Mouse (Mus musculus) liver, embryonic 14.5 days (tissue): Measurements from ENCODE around the gene Fam229b. TPM values are rescaled to one million over a fixed set of nuclear protein-coding genes. Genes with fewer than 3 reads are reported as not detected.

Source experiments
- ATAC-seq: fragments of 200-750 bp; cut with Nextera tagmentation; 2 replicates; pipeline ENCODE4 v1.8.0; 2017; ENCODE audit warnings: moderate number of reproducible peaks, mild to moderate bottlenecking, moderate library complexity; ENCODE audit not compliant: insufficient read depth
- DNase-seq, 3 experiments: peaks; one replicate each; pipeline ENCODE4 v3.0.0-alpha.2; 2012 to 2013; ENCODE audit warnings: low read depth in 3 of 3, low spot score in 3 of 3
- H3K27ac ChIP-seq: fragments of 300-500 bp; sonication (generic); 2 replicates; pipeline ENCODE4 v1.5.1; 2014; ENCODE audit warnings: moderate library complexity, mild to moderate bottlenecking, control low read depth, inconsistent platforms
- H3K27me3 ChIP-seq: fragments of 300-500 bp; sonication (generic); 2 replicates; pipeline ENCODE4 v1.6.1; 2014; ENCODE audit warnings: mild to moderate bottlenecking, low read length, moderate library complexity; ENCODE audit not compliant: control insufficient read depth, insufficient read depth
- H3K36me3 ChIP-seq: fragments of 300-500 bp; sonication (generic); replicated peaks from 2 replicates; pipeline ENCODE4 v1.6.1; 2014; ENCODE audit warnings: low read depth; ENCODE audit not compliant: control insufficient read depth, insufficient read depth
- H3K4me1 ChIP-seq, 2 experiments: fragments of 200-500 bp in 1 of 2; fragments of 300-500 bp in 1 of 2; sonication (generic) in 1 of 2; replicated peaks; 2 replicates each; pipeline ENCODE4 v1.6.1; 2012 to 2014; ENCODE audit warnings: antibody characterized with exemption in 1 of 2, inconsistent platforms in 1 of 2, low read length in 1 of 2; ENCODE audit not compliant: control insufficient read depth in 2 of 2, insufficient read depth in 2 of 2
- H3K4me2 ChIP-seq: fragments of 300-500 bp; sonication (generic); 2 replicates; pipeline ENCODE4 v1.6.1; 2014; ENCODE audit warnings: low read depth, mild to moderate bottlenecking, control low read depth, moderate library complexity
- H3K4me3 ChIP-seq, 2 experiments: fragments of 200-500 bp in 1 of 2; fragments of 300-500 bp in 1 of 2; sonication (generic) in 1 of 2; 2 replicates each; pipeline ENCODE4 v1.5.1; 2012 to 2014; ENCODE audit warnings: low read depth in 2 of 2, low read length in 2 of 2, mild to moderate bottlenecking in 2 of 2, control low read depth in 1 of 2, inconsistent platforms in 1 of 2, moderate library complexity in 1 of 2; ENCODE audit not compliant: insufficient read depth in 1 of 2
- H3K9ac ChIP-seq: fragments of 300-500 bp; sonication (generic); replicated peaks from 2 replicates; pipeline ENCODE4 v1.6.1; 2014; ENCODE audit warnings: mild to moderate bottlenecking, control low read depth, moderate library complexity
- H3K9me3 ChIP-seq: fragments of 300-500 bp; sonication (generic); 2 replicates; pipeline ENCODE4 v1.6.1; 2016; ENCODE audit warnings: low read length, mixed read lengths; ENCODE audit not compliant: control insufficient read depth
- CTCF ChIP-seq: IDR thresholded peaks from 2 replicates; pipeline ENCODE4 v1.5.1; 2016; ENCODE audit warnings: antibody characterized with exemption, low read depth, control low read depth
- EP300 ChIP-seq: IDR thresholded peaks from 2 replicates; pipeline ENCODE4 v1.6.1; 2016; ENCODE audit warnings: antibody characterized with exemption, low read depth
- WGBS: fragments of 180-500 bp; shearing (Covaris S2); extraction: QIAGEN DNeasy Blood & Tissue Kit; methylation state at CpG from one replicate; pipeline ENCODE4 v1.1.7; 2014; ENCODE audit not compliant: insufficient replicate concordance; 5-methylcytosine and 5-hydroxymethylcytosine counted together
- polyA plus RNA-seq, 2 experiments: library from polyadenylated mRNA; depleted of rRNA in 1 of 2; stranded (reverse) in 1 of 2; unstranded in 1 of 2; fragments of >200 nt; fragmentation: Nextera tagmentation in 1 of 2; extraction: Ambion mirVana in 1 of 2; gene quantifications; 2 replicates each; pipeline versions ENCODE4 v1.2.1 to v1.2.3; 2012 to 2014

The Fam229b gene
- polyA plus RNA-seq, 2 experiments = 0.41 to 1.6 TPM

DNA sequence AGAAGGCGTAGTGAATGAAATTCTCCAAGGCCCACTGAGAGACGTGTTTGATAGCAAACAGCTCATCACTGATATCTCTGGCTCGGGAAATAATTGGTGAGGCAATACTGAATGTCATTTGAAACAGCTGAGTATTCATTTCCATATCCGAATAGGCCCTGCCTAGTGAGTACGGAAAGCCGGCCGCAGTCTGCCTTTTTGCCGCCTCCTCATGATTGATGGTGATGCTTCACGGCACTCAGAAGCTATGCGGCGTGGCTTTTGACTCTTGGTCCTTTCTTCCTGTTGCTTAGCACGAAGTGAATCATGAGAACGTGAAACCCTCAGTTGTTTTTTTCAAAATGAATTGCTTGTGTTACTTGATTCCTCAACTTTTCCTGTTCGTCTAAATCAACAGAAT is 7.1 kb upstream of the Fam229b start:
- TF ChIP-seq EP300 (no peak), CTCF (no peak)
- H3K27me3 ChIP-seq = no peaks in the 10 kb centered on the region
- peaks cover 3% of the 10 kb centered on the region in 2 experiments; a peak in 2 of 4 replicates for H3K4me1 ChIP-seq
- no peak overlapping the region for H3K4me3 ChIP-seq
- no peak for DNase-seq
- no peaks in the 10 kb centered on the region; the same call in none of the 2 replicates for H3K36me3 ChIP-seq
- H3K4me2 ChIP-seq = no peak overlapping the region
- no peak overlapping the region for H3K9ac ChIP-seq
- H3K9me3 ChIP-seq = no peaks in the 10 kb centered on the region
- no peak overlapping the region for H3K27ac ChIP-seq
- 88% methylated on average over 14 of the region's 14 CpGs for WGBS
- no peak for ATAC-seq

DNA sequence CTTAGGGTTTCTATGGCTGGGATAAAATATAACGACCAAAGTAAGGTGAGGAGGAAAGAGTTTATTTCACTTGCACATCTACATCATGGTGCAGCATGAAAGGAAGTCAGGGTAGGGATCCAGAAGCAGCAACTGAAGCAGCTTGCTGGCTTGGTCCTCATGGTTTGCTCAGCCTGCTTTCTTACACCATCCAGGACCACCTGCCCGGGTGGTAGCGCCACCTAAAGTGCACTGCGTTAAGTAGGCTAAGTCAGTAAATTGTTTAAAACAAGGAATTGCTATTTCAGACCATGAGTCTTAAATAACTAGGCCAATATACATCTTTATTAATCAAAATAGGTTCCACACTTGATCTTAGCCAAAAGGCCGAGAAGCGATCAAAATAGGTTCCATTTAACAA is 5.0 kb upstream of the Fam229b start:
- H3K9me3 ChIP-seq = no peaks in the 10 kb centered on the region
- H3K4me2 ChIP-seq = no peak overlapping the region
- H3K27ac ChIP-seq = no peak overlapping the region
- ATAC-seq (no peak), DNase-seq (no peak)
- H3K4me1 ChIP-seq = peaks cover 3 to 5% of the 10 kb centered on the region in 2 experiments; a peak in 2 of 4 replicates
- no peak overlapping the region for H3K9ac ChIP-seq
- H3K4me3 ChIP-seq = no peak overlapping the region
- TF ChIP-seq CTCF (no peak), EP300 (no peak)
- no peaks in the 10 kb centered on the region; the same call in none of the 2 replicates for H3K36me3 ChIP-seq
- WGBS = 82% methylated on average over 6 of the region's 6 CpGs
- H3K27me3 ChIP-seq = no peaks in the 10 kb centered on the region

DNA sequence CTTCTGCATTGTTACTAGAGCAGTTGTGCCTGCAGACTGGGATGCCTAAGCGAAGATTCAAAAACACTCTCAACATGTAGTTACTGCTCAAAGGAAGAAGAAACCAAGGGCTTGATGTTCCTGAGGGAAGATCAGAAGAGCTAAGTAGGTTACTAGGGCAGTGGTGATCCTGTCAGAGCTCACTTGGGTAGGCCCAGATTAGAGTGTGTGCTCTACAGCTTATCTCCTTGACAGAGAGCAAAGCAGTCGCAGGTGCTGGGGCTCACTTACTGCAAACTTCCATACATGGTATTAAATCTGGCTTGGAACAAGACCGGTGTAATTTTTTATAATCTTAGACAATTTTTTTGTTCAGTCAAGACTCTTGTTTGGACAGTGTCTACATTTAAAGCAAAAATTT is 4.1 kb upstream of the Fam229b start:
- no peaks in the 10 kb centered on the region for H3K27me3 ChIP-seq
- TF ChIP-seq CTCF (no peak), EP300 (no peak)
- H3K27ac ChIP-seq = no peak overlapping the region
- DNase-seq = no peak
- H3K4me2 ChIP-seq = no peak overlapping the region
- no peaks in the 10 kb centered on the region; the same call in 1 of the 2 replicates for H3K36me3 ChIP-seq
- 72% methylated on average over 3 of the region's 3 CpGs for WGBS
- H3K9ac ChIP-seq = no peak overlapping the region
- H3K9me3 ChIP-seq = no peaks in the 10 kb centered on the region
- peaks cover 8 to 9% of the 10 kb centered on the region in 2 experiments; a peak in 3 of 4 replicates for H3K4me1 ChIP-seq
- no peak overlapping the region for H3K4me3 ChIP-seq
- no peak for ATAC-seq

DNA sequence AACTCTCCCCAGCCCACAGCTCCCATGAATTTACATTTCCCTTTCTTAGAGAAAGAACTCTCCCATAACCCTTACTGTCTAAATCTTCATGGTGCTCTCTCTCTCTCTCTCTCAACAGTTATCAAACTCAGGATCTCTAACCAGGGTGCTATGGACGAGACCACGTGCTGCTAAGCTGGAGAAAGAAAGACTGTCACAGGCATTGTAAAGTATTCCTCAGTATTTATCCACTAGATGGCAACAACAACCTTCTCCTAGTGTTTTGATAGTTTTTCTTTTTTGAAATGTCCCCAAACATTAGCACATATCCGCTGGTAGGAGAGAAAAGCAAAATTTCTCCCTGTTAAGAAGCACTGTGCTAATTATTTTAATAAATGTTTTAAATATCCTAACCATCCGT is 12.3 kb downstream of the Fam229b start:
- 20% methylated on average over 4 of the region's 4 CpGs for WGBS
- Histone ChIP-seq H3K4me3 (no peak overlapping the region), H3K4me2 (no peak overlapping the region), H3K27me3 (no peaks in the 10 kb centered on the region), H3K36me3 (no peaks in the 10 kb centered on the region), H3K9me3 (no peaks in the 10 kb centered on the region), H3K27ac (no peak overlapping the region), H3K4me1 (no peaks in the 10 kb centered on the region), H3K9ac (no peak overlapping the region)
- no peak for TF ChIP-seq EP300
- TF ChIP-seq CTCF = peak; percentile 20; the same call in 1 of the 2 replicates
- ATAC-seq (no peak), DNase-seq (no peak)

DNA sequence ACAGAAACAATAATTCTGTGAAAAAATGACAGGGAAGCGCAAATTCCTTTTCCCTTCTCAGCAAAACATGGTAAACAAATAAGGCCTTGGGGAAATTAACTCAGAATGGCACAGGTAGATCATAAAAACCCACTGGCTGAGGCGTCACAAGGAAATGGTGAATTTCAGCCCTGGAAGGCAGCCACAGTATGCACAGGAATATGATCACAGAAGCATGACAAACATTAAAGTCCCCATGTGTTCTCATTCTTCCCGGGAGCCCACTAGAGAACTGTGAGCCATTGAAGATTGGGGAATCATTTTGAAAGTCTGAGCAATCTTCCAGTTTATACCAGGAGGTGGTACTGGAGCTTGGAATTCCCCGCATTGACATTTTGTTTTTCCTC is 24.2 kb downstream of the Fam229b start:
- no peak for TF ChIP-seq EP300
- TF ChIP-seq CTCF = no peak
- 58% methylated on average over 4 of the region's 4 CpGs for WGBS

More for the DNA sequence above, 24.2 kb downstream of the Fam229b start:
- no peak for ATAC-seq
- Histone ChIP-seq H3K4me2 (no peak overlapping the region), H3K27ac (no peak overlapping the region), H3K4me3 (no peak overlapping the region), H3K4me1 (no peaks in the 10 kb centered on the region), H3K9me3 (no peaks in the 10 kb centered on the region), H3K9ac (no peak overlapping the region), H3K36me3 (no peaks in the 10 kb centered on the region), H3K27me3 (no peaks in the 10 kb centered on the region)
- no peak for DNase-seq
